Mouse (Mus musculus): ENCODE results near the gene Fam171a1.

- TF ChIP-seq CTCF (IDR thresholded peaks at IDR 0.05; ENCODE audit: control insufficient read depth, insufficient read depth, low read length) = no peak
- no peak for TF ChIP-seq POLR2A (IDR thresholded peaks at IDR 0.05; ENCODE audit: borderline replicate concordance, control insufficient read depth, low read depth, low read length)
Observed at GRCm38 (mm10) chr2:3195511-3195910, 81.5 kb downstream of the Fam171a1 start.

Measured in bone marrow, adult 2 months (tissue).